Mouse (Mus musculus): Measurements from ENCODE around the gene Asic5. TPM values are rescaled to one million over a fixed set of nuclear protein-coding genes. Genes with fewer than 3 reads are reported as not detected.

Gene Asic5
- polyA plus RNA-seq, 1 experiment from 2014 or later: not detected

Other genes starting within 250 kb of the Asic5 start
- 5.2 and 5.8 TPM in 2 replicates for gene Ctso, start 49.7 kb upstream of the Asic5 start, polyA plus RNA-seq (2014; fragmentation: Nextera tagmentation; extraction: Ambion mirVana)
- gene Tdo2, start 6.1 kb upstream of the Asic5 start, polyA plus RNA-seq (2014; fragmentation: Nextera tagmentation; extraction: Ambion mirVana): not detected in 2 replicates
- 5.8 and 7.2 TPM in 2 replicates for gene Gucy1b1, start 92.4 kb downstream of the Asic5 start, polyA plus RNA-seq (2014; fragmentation: Nextera tagmentation; extraction: Ambion mirVana)
- 2.4 and 2.6 TPM in 2 replicates for gene Gucy1a1, start 163.5 kb downstream of the Asic5 start, polyA plus RNA-seq (2014; fragmentation: Nextera tagmentation; extraction: Ambion mirVana)

All from forebrain, embryonic 11.5 days (tissue).